Mouse (Mus musculus) neural tube, embryonic 13.5 days (tissue): ENCODE data around the gene Psmd2. TPM values are rescaled to one million over a fixed set of nuclear protein-coding genes. Genes with fewer than 3 reads are reported as not detected.
A peak's percentile ranks its signal among the peaks of the same experiment; 100 is the strongest.

ENCODE experiments used
- ATAC-seq: fragments of 200-750 bp; cut with Nextera tagmentation; 2 replicates; pipeline ENCODE4 v1.8.0; 2017; ENCODE audit warnings: low read depth, mild to moderate bottlenecking, moderate TSS enrichment, moderate library complexity
- H3K27ac ChIP-seq: fragments of 300-500 bp; sonication (generic); replicated peaks from 2 replicates; pipeline ENCODE4 v1.5.1; 2015; ENCODE audit warnings: moderate library complexity, mild to moderate bottlenecking, inconsistent platforms
- H3K27me3 ChIP-seq: fragments of 300-500 bp; sonication (generic); 2 replicates; pipeline ENCODE4 v1.6.1; 2015; ENCODE audit warnings: mild to moderate bottlenecking, inconsistent platforms
- H3K36me3 ChIP-seq: fragments of 300-500 bp; sonication (generic); 2 replicates; pipeline ENCODE4 v1.6.1; 2015; ENCODE audit warnings: mild to moderate bottlenecking, inconsistent platforms
- H3K4me1 ChIP-seq: fragments of 300-500 bp; sonication (generic); replicated peaks from 2 replicates; pipeline ENCODE4 v1.6.1; 2015; ENCODE audit warnings: inconsistent platforms
- H3K4me2 ChIP-seq: fragments of 300-500 bp; sonication (generic); 2 replicates; pipeline ENCODE4 v1.6.1; 2015; ENCODE audit warnings: inconsistent platforms, mild to moderate bottlenecking, moderate library complexity
- H3K4me3 ChIP-seq: fragments of 300-500 bp; sonication (generic); 2 replicates; pipeline ENCODE4 v1.5.1; 2015; ENCODE audit warnings: mild to moderate bottlenecking, inconsistent platforms
- H3K9ac ChIP-seq: fragments of 300-500 bp; sonication (generic); 2 replicates; pipeline ENCODE4 v1.6.1; 2015; ENCODE audit warnings: moderate library complexity, mild to moderate bottlenecking, inconsistent platforms
- H3K9me3 ChIP-seq: fragments of 300-500 bp; sonication (generic); 2 replicates; pipeline ENCODE4 v1.6.1; 2016; ENCODE audit warnings: inconsistent platforms
- WGBS: fragments of 180-500 bp; shearing (Covaris S2); methylation state at CpG from one replicate; pipeline ENCODE4 v1.1.7; 2015; 5-methylcytosine and 5-hydroxymethylcytosine counted together
- polyA plus RNA-seq: library from polyadenylated mRNA; unstranded; fragments of >200 nt; fragmentation: Nextera tagmentation; extraction: Ambion mirVana; gene quantifications from 2 replicates; pipeline ENCODE4 v1.2.1, GENCODE M21; 2015

The Psmd2 gene
- polyA plus RNA-seq, 1 experiment from 2014 or later = 352 TPM

DNA sequence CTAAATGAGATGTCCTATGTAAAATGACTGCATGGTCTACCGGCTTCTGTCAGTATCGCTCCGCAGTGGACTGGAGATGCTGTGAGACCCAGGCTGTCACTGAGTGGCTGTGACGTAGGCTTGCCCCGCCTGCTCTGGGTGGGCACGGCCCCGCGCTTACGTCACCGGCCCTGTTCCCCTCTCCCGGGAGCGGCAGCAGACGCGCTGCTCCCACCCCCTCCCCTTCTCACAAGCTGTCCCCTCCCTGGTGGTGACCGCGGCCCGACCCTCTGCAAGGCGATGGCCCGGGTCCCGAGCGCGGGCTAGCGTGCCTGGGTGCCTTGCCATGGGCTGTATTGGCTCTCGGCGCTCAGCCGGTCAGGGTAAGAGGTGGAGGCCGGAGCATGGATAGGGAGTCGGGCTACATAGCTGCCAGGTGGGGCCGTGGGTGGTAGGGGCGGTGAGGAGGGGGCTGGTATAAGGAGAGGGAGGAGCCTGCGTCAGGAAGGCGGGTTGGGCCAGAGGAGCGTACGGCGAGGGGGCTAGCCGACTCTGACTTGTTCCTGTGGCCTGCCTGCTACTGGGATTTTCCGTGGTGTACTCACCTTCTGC is 41.8 kb downstream of the Psmd2 start, which contains the start of gene Fam131a:
Gene Fam131a (plus strand): TSS at position 131 of the 591 bp plus-strand sequence.
- H3K27me3 ChIP-seq = no peaks in the 10 kb centered on the region
- peak; percentile 95 for ATAC-seq
- peaks cover 44% of the 10 kb centered on the region for H3K4me1 ChIP-seq
- H3K4me2 ChIP-seq = peak within 1 kb of the TSS; percentile 82
- peak within 1 kb of the TSS; percentile 82 for H3K9ac ChIP-seq
- under 1% methylated on average over 37 of the region's 37 CpGs for WGBS
- H3K9me3 ChIP-seq = no peaks in the 10 kb centered on the region
- peak within 1 kb of the TSS; percentile 95 for H3K27ac ChIP-seq
- peaks cover 39% of the 10 kb centered on the region for H3K36me3 ChIP-seq
- peak within 1 kb of the TSS; percentile 55 for H3K4me3 ChIP-seq

- no peak overlapping the region; the same call in 1 of the 2 replicates for H3K27ac ChIP-seq
- no peak overlapping the region for H3K4me3 ChIP-seq
- no peaks in the 10 kb centered on the region for H3K9me3 ChIP-seq
- ATAC-seq = no peak
- 71% methylated on average over 8 of the region's 8 CpGs for WGBS
- no peaks in the 10 kb centered on the region for H3K27me3 ChIP-seq
- peaks cover 36% of the 10 kb centered on the region for H3K36me3 ChIP-seq
- H3K4me2 ChIP-seq = peak overlapping the region; percentile 82
- no peak overlapping the region; the same call in 1 of the 2 replicates for H3K9ac ChIP-seq
- peaks cover 44% of the 10 kb centered on the region for H3K4me1 ChIP-seq
These were observed 43.3 kb downstream of the Psmd2 start for GRCm38 (mm10) chr16:20694781-20695180.

DNA sequence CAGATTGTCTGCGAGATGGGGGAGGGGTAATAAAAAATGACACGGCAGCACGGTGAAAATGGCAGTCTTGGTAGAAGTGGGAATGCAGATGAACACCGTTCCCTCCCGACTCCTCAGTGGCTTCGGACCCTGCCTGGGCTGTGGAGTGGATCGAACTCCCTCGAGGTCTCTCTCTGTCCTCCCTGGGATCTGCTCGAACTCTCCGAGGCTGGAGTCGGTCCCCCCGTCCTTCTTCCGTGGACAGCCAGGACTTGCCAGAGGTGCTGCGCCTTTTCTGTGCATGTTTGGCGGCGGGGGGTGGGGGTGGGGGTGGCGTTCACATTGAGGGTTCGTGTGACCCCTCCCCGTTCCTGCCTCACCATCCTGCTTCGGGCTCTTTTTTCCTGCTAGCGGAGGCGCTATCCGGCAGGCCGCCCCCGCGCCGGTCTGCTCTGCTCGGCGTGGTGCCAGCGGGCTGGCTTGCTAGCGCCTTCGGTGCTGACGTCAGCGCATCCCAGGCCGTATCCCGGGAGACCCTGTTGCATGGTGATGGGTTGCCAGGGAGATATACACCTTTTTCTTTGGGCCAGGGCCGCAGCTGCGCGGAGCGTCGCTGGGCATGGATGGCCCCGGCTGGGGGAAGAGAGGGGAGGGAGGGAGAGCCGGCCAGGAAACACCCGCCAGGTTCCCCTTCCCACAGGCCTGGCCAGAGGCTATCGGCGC is 44.3 kb downstream of the Psmd2 start:
- H3K36me3 ChIP-seq = peaks cover 35% of the 10 kb centered on the region
- peak overlapping the region; percentile 44 for H3K4me3 ChIP-seq
- under 1% methylated on average over 46 of the region's 46 CpGs for WGBS
- H3K27ac ChIP-seq = peak overlapping the region; percentile 87
- no peaks in the 10 kb centered on the region for H3K27me3 ChIP-seq
- peak overlapping the region; percentile 82 for H3K4me2 ChIP-seq
- ATAC-seq = peak; percentile 71
- no peaks in the 10 kb centered on the region for H3K9me3 ChIP-seq
- peaks cover 50% of the 10 kb centered on the region for H3K4me1 ChIP-seq
- H3K9ac ChIP-seq = peak overlapping the region; percentile 74

GRCm38 (mm10) chr16:20699266-20699665 is 47.8 kb downstream of the Psmd2 start:
- H3K4me2 ChIP-seq = no peak overlapping the region
- no peak overlapping the region for H3K9ac ChIP-seq
- H3K4me1 ChIP-seq = peaks cover 58% of the 10 kb centered on the region
- no peaks in the 10 kb centered on the region for H3K27me3 ChIP-seq
- H3K27ac ChIP-seq = no peak overlapping the region
- peaks cover 46% of the 10 kb centered on the region for H3K36me3 ChIP-seq
- no peak for ATAC-seq
- no peaks in the 10 kb centered on the region for H3K9me3 ChIP-seq
- 84% methylated on average over 5 of the region's 5 CpGs for WGBS
- H3K4me3 ChIP-seq = no peak overlapping the region

GRCm38 (mm10) chr16:20700036-20700435 is 48.6 kb downstream of the Psmd2 start:
- no peak overlapping the region for H3K4me2 ChIP-seq
- H3K27me3 ChIP-seq = no peaks in the 10 kb centered on the region
- no peak overlapping the region; the same call in 1 of the 2 replicates for H3K27ac ChIP-seq
- peaks cover 50% of the 10 kb centered on the region for H3K4me1 ChIP-seq
- H3K9ac ChIP-seq = 0 out of 2 replicates have a peak overlapping the region, but pooled peaks have one; percentile 32
- no peak for ATAC-seq
- WGBS = 30% methylated on average over 5 of the region's 5 CpGs
- H3K36me3 ChIP-seq = peaks cover 54% of the 10 kb centered on the region
- H3K4me3 ChIP-seq = no peak overlapping the region
- H3K9me3 ChIP-seq = no peaks in the 10 kb centered on the region

DNA sequence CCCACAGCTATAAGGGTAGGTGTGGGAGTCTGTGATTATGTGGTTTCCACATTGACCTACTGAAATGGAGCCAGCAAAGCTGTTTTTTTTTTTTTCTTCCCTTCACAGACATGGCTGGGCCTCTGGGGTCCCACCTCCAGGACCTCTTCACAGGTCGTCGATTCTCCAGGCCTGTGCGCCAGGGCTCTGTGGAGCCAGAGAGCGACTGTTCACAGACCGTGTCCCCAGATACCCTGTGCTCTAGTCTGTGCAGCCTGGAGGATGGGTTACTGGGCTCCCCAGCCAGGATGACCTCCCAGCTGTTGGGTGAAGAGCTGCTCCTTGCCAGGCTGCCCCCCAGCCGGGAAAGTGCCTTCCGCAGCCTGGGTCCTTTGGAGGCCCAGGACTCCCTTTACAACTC is 49.9 kb downstream of the Psmd2 start:
- Histone ChIP-seq H3K9ac (peak overlapping the region; percentile 47; the same call in 1 of the 2 replicates), H3K27ac (peak overlapping the region; percentile 72), H3K4me2 (0 out of 2 replicates have a peak overlapping the region, but pooled peaks have one; percentile 0), H3K4me3 (no peak overlapping the region), H3K4me1 (peaks cover 37% of the 10 kb centered on the region), H3K36me3 (peaks cover 67% of the 10 kb centered on the region), H3K9me3 (no peaks in the 10 kb centered on the region), H3K27me3 (no peaks in the 10 kb centered on the region)
- WGBS = 51% methylated on average over 7 of the region's 7 CpGs
- ATAC-seq = no peak

DNA sequence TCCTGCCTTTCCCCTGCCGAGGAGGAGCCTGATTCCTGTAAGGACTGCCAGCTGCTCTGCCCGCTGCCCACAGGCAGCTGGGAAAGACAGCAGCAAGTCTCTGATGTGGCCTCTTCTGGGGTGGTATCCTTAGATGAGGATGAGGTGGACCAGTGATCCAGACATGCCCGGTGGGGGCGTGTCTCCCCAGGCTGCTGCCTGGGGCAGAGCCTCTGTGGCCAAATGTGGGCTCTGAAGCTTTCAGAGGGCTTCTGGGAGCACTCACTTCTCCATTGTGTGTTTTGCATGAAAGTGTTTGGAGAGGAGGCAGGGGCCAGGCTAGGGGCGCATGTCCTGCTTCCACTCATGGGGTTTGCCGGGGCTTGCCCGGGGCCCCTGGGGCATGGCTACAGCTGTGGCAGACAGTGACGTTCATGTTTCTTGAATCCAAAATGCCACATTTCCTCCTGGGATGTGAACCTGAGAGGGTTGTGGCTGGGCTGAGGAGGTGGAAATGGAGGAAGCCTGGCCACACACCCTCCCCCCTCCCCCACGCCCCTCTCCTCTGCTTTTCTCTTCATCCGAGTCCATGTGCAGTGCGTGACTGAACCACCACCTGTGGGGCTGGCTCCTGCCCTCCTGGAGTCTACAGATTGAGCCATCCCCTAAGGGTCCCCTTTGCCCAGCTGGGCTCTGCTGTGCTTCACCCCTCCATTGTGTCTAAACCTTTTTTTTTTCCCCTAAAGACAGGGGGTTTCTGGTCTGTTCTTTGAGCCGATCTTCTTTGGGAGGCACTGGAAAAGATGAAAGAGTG is 50.5 kb downstream of the Psmd2 start:
- peak; percentile 24 for ATAC-seq
- WGBS = 10% methylated on average over 12 of the region's 12 CpGs
- peak overlapping the region; percentile 47 for H3K9ac ChIP-seq
- H3K27me3 ChIP-seq = no peaks in the 10 kb centered on the region
- peak overlapping the region; percentile 0; the same call in 1 of the 2 replicates for H3K4me2 ChIP-seq
- H3K27ac ChIP-seq = peak overlapping the region; percentile 72
- no peak overlapping the region for H3K4me3 ChIP-seq
- peaks cover 32% of the 10 kb centered on the region for H3K4me1 ChIP-seq
- H3K9me3 ChIP-seq = no peaks in the 10 kb centered on the region
- peaks cover 73% of the 10 kb centered on the region for H3K36me3 ChIP-seq

DNA sequence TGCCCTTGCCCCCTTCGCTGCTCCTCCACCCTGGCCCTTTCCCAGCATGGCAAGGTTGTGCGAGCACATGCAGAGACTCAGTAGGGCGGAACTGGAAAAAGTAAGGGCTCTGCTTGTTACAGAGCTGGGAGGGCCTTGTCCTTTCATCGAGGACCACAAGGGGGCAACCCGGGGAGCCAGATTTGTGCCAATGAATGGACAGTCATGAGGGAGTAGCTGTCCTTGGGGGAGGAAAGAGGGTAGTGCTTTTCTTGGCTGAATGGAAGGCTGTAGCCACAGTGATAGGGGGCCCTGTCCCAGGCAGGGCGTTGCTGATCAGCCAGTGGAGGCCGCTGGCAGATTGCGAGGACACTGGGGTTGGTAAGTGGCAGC is 51.1 kb downstream of the Psmd2 start:
- H3K36me3 ChIP-seq = peaks cover 79% of the 10 kb centered on the region
- peak overlapping the region; percentile 72 for H3K27ac ChIP-seq
- H3K4me3 ChIP-seq = no peak overlapping the region
- WGBS = 4% methylated on average over 8 of the region's 8 CpGs
- H3K27me3 ChIP-seq = no peaks in the 10 kb centered on the region
- H3K4me1 ChIP-seq = peaks cover 32% of the 10 kb centered on the region
- peak; percentile 67 for ATAC-seq
- H3K4me2 ChIP-seq = no peak overlapping the region; the same call in 1 of the 2 replicates
- H3K9me3 ChIP-seq = no peaks in the 10 kb centered on the region
- peak overlapping the region; percentile 47 for H3K9ac ChIP-seq

DNA sequence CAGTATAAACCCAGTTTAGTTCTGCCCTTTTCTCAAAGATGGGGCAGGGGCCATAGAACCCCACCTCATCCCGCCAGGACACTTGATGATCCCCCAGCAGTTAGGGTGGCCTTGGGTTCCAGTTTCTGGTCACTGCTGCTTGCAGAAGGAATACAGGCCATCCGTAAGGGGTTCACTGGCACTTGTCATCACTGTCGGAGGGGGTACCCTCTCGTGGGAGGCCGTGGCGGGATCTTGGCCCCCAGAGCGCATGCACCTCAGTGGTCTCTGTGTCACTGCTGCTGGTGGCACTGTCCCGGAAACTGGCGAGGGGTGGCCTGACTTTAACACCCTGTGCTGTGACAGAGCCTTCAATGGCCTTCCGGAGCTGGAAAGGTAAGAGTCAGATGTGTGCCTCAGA is 51.6 kb downstream of the Psmd2 start:
- WGBS = 93% methylated on average over 10 of the region's 10 CpGs
- Histone ChIP-seq H3K4me2 (no peak overlapping the region), H3K27ac (0 out of 2 replicates have a peak overlapping the region, but pooled peaks have one; percentile 72), H3K9me3 (no peaks in the 10 kb centered on the region), H3K9ac (no peak overlapping the region), H3K27me3 (no peaks in the 10 kb centered on the region), H3K36me3 (peaks cover 84% of the 10 kb centered on the region), H3K4me3 (no peak overlapping the region), H3K4me1 (peaks cover 32% of the 10 kb centered on the region)
- no peak for ATAC-seq

GRCm38 (mm10) chr16:20703699-20704400 is 52.4 kb downstream of the Psmd2 start:
- H3K27me3 ChIP-seq = no peaks in the 10 kb centered on the region
- no peaks in the 10 kb centered on the region for H3K9me3 ChIP-seq
- WGBS = 95% methylated on average over 6 of the region's 6 CpGs
- no peak overlapping the region for H3K9ac ChIP-seq
- no peak for ATAC-seq
- peaks cover 32% of the 10 kb centered on the region for H3K4me1 ChIP-seq
- no peak overlapping the region for H3K27ac ChIP-seq
- peaks cover 88% of the 10 kb centered on the region for H3K36me3 ChIP-seq
- no peak overlapping the region for H3K4me2 ChIP-seq
- H3K4me3 ChIP-seq = no peak overlapping the region

GRCm38 (mm10) chr16:20705786-20706185 is 54.3 kb downstream of the Psmd2 start:
- Histone ChIP-seq H3K9me3 (no peaks in the 10 kb centered on the region), H3K36me3 (peaks cover 89% of the 10 kb centered on the region), H3K27ac (no peak overlapping the region), H3K27me3 (no peaks in the 10 kb centered on the region), H3K4me2 (no peak overlapping the region), H3K4me3 (no peak overlapping the region), H3K9ac (no peak overlapping the region), H3K4me1 (peaks cover 32% of the 10 kb centered on the region)
- WGBS = 82% methylated on average over 3 of the region's 3 CpGs
- ATAC-seq = no peak
